Mouse (Mus musculus) myocyte (in vitro differentiated cells): Measurements from ENCODE around the gene Selenoi. TPM values are rescaled to one million over a fixed set of nuclear protein-coding genes. Genes with fewer than 3 reads are reported as not detected.

Experiments used
- H3K27me3 ChIP-seq: one replicate; pipeline ENCODE4 v1.6.1; 2011; ENCODE audit not compliant: control insufficient read depth, insufficient read depth, insufficient read length
- H3K36me3 ChIP-seq: one replicate; pipeline ENCODE4 v1.6.1; 2011; ENCODE audit not compliant: control insufficient read depth, insufficient read depth
- H3K4me2 ChIP-seq: one replicate; pipeline ENCODE4 v1.6.1; 2011; ENCODE audit warnings: low read depth, control low read depth
- H3K4me3 ChIP-seq: one replicate; pipeline ENCODE4 v1.5.1; 2011; ENCODE audit warnings: mild to moderate bottlenecking, control low read depth, moderate library complexity
- H3K79me2 ChIP-seq: one replicate; pipeline ENCODE4 v1.6.1; 2011; ENCODE audit not compliant: control insufficient read depth, insufficient read depth
- H3ac ChIP-seq: one replicate; pipeline ENCODE4 v1.6.1; 2011; ENCODE audit not compliant: control insufficient read depth, insufficient read length
- CEBPB ChIP-seq: IDR thresholded peaks from 2 replicates; pipeline ENCODE4 v1.6.1; 2011; ENCODE audit warnings: mild to moderate bottlenecking, moderate library complexity; ENCODE audit not compliant: poor library complexity, insufficient read depth, severe bottlenecking
- E2F4 ChIP-seq: IDR thresholded peaks from one replicate; pipeline ENCODE4 v1.6.1; 2011; ENCODE audit warnings: mild to moderate bottlenecking, control low read depth, moderate library complexity; ENCODE audit not compliant: insufficient read depth
- MAX ChIP-seq: IDR thresholded peaks from one replicate; pipeline ENCODE4 v1.6.1; 2011; ENCODE audit warnings: low read depth, mild to moderate bottlenecking, control low read depth
- MYOD1 ChIP-seq, 3 experiments: IDR thresholded peaks; one replicate each; pipeline ENCODE4 v1.6.1; 2011; ENCODE audit warnings: control low read depth in 2 of 3, low read depth in 2 of 3, mild to moderate bottlenecking in 2 of 3, moderate library complexity in 1 of 3; ENCODE audit not compliant: insufficient read length in 2 of 3, control insufficient read depth in 1 of 3
- MYOG ChIP-seq, 3 experiments: IDR thresholded peaks; one replicate each; pipeline ENCODE4 v1.6.1; 2011; ENCODE audit warnings: control low read depth in 2 of 3, low read depth in 2 of 3, mild to moderate bottlenecking in 2 of 3; ENCODE audit not compliant: insufficient read length in 2 of 3, control insufficient read depth in 1 of 3, insufficient read depth in 1 of 3
- POLR2A ChIP-seq: IDR thresholded peaks from one replicate; pipeline ENCODE4 v1.6.1; 2011; ENCODE audit warnings: low read depth, mild to moderate bottlenecking, control low read depth, moderate library complexity; ENCODE audit not compliant: insufficient read length
- POLR2AphosphoS2 ChIP-seq: IDR thresholded peaks from one replicate; pipeline ENCODE4 v1.6.1; 2011; ENCODE audit warnings: low read depth, control low read depth; ENCODE audit not compliant: insufficient read length
- REST ChIP-seq: IDR thresholded peaks from one replicate; pipeline ENCODE4 v1.6.1; 2011; ENCODE audit warnings: mild to moderate bottlenecking, control low read depth, moderate library complexity; ENCODE audit not compliant: insufficient read depth, insufficient read length
- SRF ChIP-seq: IDR thresholded peaks from one replicate; pipeline ENCODE4 v1.6.1; 2011; ENCODE audit warnings: low read depth; ENCODE audit not compliant: control insufficient read depth, insufficient read length
- TCF12 ChIP-seq: IDR thresholded peaks from one replicate; pipeline ENCODE4 v1.6.1; 2011; ENCODE audit warnings: mild to moderate bottlenecking, control low read depth; ENCODE audit not compliant: poor library complexity, insufficient read depth, severe bottlenecking
- TCF3 ChIP-seq: IDR thresholded peaks from one replicate; pipeline ENCODE4 v1.6.1; 2011; ENCODE audit warnings: low read depth, control low read depth; ENCODE audit not compliant: insufficient read length
- USF1 ChIP-seq: IDR thresholded peaks from one replicate; pipeline ENCODE4 v1.6.1; 2011; ENCODE audit warnings: low read depth, mild to moderate bottlenecking, control low read depth, moderate library complexity
- polyA plus RNA-seq: library from polyadenylated mRNA; unstranded; fragments of >200 nt; fragmentation: generic; extraction: Trizol; gene quantifications from one replicate; pipeline ENCODE4 v1.2.1, GENCODE M21; 2012; ENCODE audit warnings: missing spikeins

Gene Selenoi
- polyA plus RNA-seq, 1 experiment = 11.1 TPM

- H3K79me2 ChIP-seq = no peaks in the 10 kb centered on the region
- TF ChIP-seq REST = no peak
- no peak for TF ChIP-seq E2F4
- no peak for TF ChIP-seq MYOG (IDR thresholded peaks at IDR 0.05; ENCODE audit: control insufficient read depth in 1 of 3, insufficient read depth in 1 of 3, insufficient read length in 2 of 3, low read depth in 2 of 3)
- TF ChIP-seq SRF = no peak
- TF ChIP-seq MAX = no peak
- no peak for TF ChIP-seq MYOD1 (IDR thresholded peaks at IDR 0.05; ENCODE audit: control insufficient read depth in 1 of 3, insufficient read length in 2 of 3, low read depth in 2 of 3)
- TF ChIP-seq CEBPB = no peak
- H3K4me2 ChIP-seq = peak overlapping the region; percentile 18
- H3K4me3 ChIP-seq = no peak overlapping the region
- H3K36me3 ChIP-seq = no peaks in the 10 kb centered on the region
- H3ac ChIP-seq = no peak overlapping the region
- no peaks in the 10 kb centered on the region for H3K27me3 ChIP-seq
Measured at GRCm38 (mm10) chr5:30278952-30279351, 46.6 kb downstream of the Selenoi start.

DNA sequence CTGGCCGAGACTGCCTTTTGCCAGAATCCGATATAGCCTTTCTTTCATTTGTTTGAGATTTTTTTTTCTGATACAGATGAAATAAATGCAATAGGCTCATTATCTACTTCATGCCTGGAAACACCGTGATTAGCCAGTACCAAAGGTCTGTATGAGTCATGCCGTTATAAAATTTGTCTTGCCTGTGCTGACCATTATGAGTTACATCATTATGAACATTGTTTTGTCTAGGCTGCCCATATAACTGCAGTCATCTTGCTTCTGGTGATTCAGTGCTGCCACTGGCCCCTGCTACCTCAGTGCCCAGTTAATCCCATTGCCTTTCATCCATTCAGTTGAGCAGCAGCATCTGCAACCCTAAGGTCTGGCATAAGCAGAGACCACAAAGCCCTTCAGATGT is 47.1 kb downstream of the Selenoi start:
- Histone ChIP-seq H3K79me2 (no peaks in the 10 kb centered on the region), H3K27me3 (no peaks in the 10 kb centered on the region), H3ac (no peak overlapping the region), H3K4me2 (peak overlapping the region; percentile 18), H3K4me3 (no peak overlapping the region), H3K36me3 (no peaks in the 10 kb centered on the region)
- no peak for TF ChIP-seq POLR2A
- no peak for TF ChIP-seq POLR2AphosphoS2
- no peak for TF ChIP-seq TCF12
- TF ChIP-seq MAX = no peak
- TF ChIP-seq TCF3 = no peak
- TF ChIP-seq MYOG (IDR thresholded peaks at IDR 0.05; ENCODE audit: control insufficient read depth in 1 of 3, insufficient read depth in 1 of 3, insufficient read length in 2 of 3, low read depth in 2 of 3) = no peak
- TF ChIP-seq E2F4 = no peak
- TF ChIP-seq SRF = no peak
- TF ChIP-seq MYOD1 (IDR thresholded peaks at IDR 0.05; ENCODE audit: control insufficient read depth in 1 of 3, insufficient read length in 2 of 3, low read depth in 2 of 3) = no peak
- no peak for TF ChIP-seq USF1
- TF ChIP-seq REST = no peak
- no peak for TF ChIP-seq CEBPB

DNA sequence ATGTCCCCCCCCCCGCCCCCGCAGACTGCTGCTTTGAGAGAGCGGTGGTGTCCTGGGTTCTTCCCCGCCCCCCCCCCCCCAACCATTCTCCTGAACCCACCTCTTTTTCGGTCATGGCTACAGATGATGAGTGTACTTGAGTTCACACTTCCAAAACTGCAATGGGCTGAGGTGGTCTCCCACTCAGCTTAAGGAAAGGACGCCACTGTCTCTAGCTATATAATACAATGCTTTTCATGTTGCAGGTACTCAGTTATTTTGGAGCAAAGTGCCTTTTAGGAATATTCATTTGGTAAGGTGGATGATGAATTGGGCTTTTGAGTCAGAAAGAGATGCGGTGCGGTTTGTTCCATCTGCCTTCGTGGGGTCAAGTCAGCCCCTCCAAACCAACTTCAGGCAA is 48.5 kb downstream of the Selenoi start:
- H3K36me3 ChIP-seq = no peaks in the 10 kb centered on the region
- H3K4me2 ChIP-seq = no peak overlapping the region
- H3K27me3 ChIP-seq = no peaks in the 10 kb centered on the region
- no peaks in the 10 kb centered on the region for H3K79me2 ChIP-seq
- TF ChIP-seq TCF3 (no peak), SRF (no peak), MAX (no peak), USF1 (no peak), POLR2AphosphoS2 (no peak), MYOD1 (IDR thresholded peaks at IDR 0.05; ENCODE audit: control insufficient read depth in 1 of 3, insufficient read length in 2 of 3, low read depth in 2 of 3) (no peak), CEBPB (no peak), E2F4 (no peak)
- no peak overlapping the region for H3K4me3 ChIP-seq
- H3ac ChIP-seq = no peak overlapping the region

DNA sequence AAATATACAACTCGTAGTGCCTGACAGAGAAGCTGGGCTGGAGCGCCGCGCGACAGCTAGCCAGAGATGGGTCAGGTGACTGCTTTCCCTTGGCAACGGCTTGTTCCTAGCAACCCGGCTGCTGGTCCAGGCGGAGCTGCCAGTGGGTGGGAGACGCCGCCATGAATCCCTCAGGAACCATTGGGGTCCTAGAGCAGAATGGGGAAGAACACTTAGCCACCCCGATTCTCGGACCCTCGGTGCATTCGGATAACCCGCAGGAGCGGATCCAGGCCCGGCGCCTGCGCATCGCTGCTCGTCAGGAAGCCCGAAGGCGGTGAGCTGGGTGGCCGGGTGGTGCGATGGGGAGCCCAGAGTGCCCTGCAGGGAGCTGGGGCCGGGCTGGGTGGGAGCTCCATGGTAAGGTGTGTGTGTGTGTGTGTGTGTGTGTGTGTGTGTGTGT is 48.9 kb downstream of the Selenoi start, which contains the start of gene Drc1:
Gene Drc1 (plus strand): TSS at position 98 of the 442 bp plus-strand sequence.
- H3K4me3 ChIP-seq = no peak within 1 kb of the TSS
- H3K79me2 ChIP-seq = no peaks in the 10 kb centered on the region

GRCm38 (mm10) chr5:30285944-30286799 is 53.8 kb downstream of the Selenoi start:
- no peak for TF ChIP-seq MYOD1 (IDR thresholded peaks at IDR 0.05; ENCODE audit: control insufficient read depth in 1 of 3, insufficient read length in 2 of 3, low read depth in 2 of 3)
- no peak for TF ChIP-seq REST
- TF ChIP-seq SRF = no peak

More for the DNA sequence above, 48.9 kb downstream of the Selenoi start, which contains the start of gene Drc1:
- Histone ChIP-seq H3K4me2 (no peak within 1 kb of the TSS), H3ac (no peak within 1 kb of the TSS), H3K36me3 (no peaks in the 10 kb centered on the region), H3K27me3 (no peaks in the 10 kb centered on the region)
- TF ChIP-seq MYOG (IDR thresholded peaks at IDR 0.05; ENCODE audit: control insufficient read depth in 1 of 3, insufficient read depth in 1 of 3, insufficient read length in 2 of 3, low read depth in 2 of 3) (no peak), USF1 (no peak), E2F4 (no peak)

More at GRCm38 (mm10) chr5:30285944-30286799, 53.8 kb downstream of the Selenoi start:
- Histone ChIP-seq H3K79me2 (no peaks in the 10 kb centered on the region), H3K36me3 (no peaks in the 10 kb centered on the region), H3K4me3 (no peak overlapping the region), H3ac (no peak overlapping the region), H3K27me3 (no peaks in the 10 kb centered on the region), H3K4me2 (no peak overlapping the region)
